Mouse (Mus musculus): ENCODE measurements around the gene Zscan2.
"Not testable (repeated sequence)": the region's sequence is repeated elsewhere in the genome, so short reads cannot be mapped to it uniquely, and the experiment has no call there.

Zscan2 gene

DNA sequence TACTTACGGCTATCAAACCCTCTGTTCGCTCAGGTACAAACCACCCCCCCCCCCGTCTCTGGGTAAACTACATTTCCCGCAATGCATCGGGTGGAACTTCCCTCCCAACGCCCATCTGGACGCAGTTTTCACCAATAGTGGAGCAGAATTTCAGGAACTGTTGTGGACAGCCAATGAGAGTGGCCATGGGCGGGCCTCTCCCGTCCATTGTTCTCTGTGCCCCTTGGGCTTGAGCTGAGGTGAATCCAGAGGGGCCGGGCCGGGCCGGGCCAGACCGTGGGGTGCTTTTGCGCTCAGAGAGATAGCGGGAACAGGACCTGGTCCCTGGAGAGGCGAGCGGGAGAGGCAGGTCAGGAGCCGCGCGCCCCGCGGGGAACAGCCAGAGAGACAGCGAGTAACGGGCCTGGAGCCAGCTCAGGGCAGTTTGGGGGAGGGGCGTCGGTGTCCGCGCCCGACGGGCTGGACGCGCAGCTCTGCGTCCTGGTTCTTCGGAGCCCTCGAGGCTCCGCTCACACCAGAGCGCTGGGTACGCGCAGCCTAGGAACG lies at the start of gene Zscan2:
Zscan2 (plus strand) TSS at position 192 of the 546 bp plus-strand sequence.
- DNase-seq, result peak; percentile 87

GRCm38 (mm10) chr7:80813397-80813796 lies 47.3 kb upstream of the Zscan2 start:
- no peak for DNase-seq

GRCm38 (mm10) chr7:80816641-80817040 lies 44.1 kb upstream of the Zscan2 start:
- DNase-seq, result no peak

DNA sequence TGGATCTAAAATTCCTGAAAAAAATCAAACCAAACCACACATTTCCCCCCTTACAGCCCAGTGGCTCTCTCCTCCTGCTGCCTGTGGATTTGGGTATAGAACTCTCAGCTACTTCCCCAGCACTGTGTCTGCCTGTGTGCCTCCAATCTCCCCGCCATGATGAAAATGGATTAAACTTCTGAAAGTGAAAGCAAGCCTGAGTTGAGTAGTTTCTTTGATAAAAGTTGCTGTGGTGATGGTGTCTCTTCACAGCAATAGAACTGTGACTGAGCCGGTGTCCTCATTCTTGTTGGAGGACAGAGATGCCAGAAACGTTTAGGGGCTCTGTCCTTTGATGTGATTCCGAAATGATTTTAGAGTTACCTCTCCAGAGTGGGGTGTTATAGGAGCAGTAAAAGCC lies 39.9 kb upstream of the Zscan2 start:
- no peak for DNase-seq

GRCm38 (mm10) chr7:80823267-80823666 lies 37.5 kb upstream of the Zscan2 start:
- DNase-seq, result no peak

- no peak for DNase-seq
Measured at GRCm38 (mm10) chr7:80823875-80824682, 36.6 kb upstream of the Zscan2 start.

DNA sequence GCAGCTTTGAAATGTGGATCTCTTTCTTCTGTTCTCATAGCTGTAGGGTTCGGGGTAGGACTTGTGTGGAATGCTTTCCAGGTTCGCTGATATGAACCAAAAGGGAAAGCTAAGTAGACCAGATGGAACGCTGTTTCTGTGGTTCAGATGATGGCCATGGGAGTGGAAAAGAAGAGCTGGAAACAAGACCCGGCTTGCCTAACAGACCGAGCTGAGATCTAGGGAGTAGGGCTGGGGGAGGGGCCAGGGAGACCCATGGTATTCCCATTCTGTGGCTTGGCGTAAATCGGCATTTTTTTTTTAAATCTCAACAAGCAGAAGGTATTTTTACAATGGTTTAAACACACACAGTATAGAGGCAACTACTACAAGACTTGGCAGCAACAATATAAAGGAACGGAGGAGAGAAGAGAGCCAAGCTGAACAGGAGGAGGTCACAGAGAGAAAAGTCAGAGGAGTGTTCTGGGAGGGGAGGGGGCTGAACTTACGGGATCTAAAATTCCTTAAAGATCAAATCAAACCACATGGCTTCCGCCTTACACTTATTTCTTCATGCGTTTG lies 34.8 kb upstream of the Zscan2 start, which contains the start of gene Iqgap1:
Iqgap1 (minus strand) TSS at position 132 of the 561 bp plus-strand sequence.
- no peak for DNase-seq

- DNase-seq, result no peak
Measured at GRCm38 (mm10) chr7:80828146-80828860, 32.4 kb upstream of the Zscan2 start.

DNA sequence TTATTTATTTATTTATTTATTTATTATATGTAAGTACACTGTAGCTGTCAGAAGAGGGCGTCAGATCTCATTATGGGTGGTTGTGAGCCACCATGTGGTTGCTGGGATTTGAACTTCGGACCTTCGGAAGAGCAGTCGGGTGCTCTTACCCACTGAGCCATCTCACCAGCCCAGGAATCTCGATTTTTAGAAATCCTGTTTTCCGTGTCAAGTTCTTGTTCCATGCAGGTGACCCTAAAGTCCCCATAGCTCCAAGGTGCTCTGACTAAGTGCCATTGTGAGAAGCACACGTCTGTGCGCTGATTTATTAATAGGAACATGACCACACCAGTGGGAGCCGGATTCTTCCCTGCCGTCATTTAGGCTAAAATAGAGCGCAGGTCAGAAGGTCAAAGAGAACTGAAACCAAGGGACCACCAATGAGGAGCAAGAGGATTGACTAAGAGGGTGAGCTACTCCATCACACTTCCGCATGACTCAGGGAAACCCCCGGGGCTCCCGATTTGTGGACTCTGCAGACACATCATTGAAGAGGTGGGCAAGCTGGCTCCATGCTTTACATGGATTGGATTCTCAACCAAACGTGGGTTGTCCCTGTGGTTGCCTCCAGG lies 30.4 kb upstream of the Zscan2 start:
- no peak for DNase-seq

GRCm38 (mm10) chr7:80832191-80832590 lies 28.5 kb upstream of the Zscan2 start:
- no peak for DNase-seq

DNA sequence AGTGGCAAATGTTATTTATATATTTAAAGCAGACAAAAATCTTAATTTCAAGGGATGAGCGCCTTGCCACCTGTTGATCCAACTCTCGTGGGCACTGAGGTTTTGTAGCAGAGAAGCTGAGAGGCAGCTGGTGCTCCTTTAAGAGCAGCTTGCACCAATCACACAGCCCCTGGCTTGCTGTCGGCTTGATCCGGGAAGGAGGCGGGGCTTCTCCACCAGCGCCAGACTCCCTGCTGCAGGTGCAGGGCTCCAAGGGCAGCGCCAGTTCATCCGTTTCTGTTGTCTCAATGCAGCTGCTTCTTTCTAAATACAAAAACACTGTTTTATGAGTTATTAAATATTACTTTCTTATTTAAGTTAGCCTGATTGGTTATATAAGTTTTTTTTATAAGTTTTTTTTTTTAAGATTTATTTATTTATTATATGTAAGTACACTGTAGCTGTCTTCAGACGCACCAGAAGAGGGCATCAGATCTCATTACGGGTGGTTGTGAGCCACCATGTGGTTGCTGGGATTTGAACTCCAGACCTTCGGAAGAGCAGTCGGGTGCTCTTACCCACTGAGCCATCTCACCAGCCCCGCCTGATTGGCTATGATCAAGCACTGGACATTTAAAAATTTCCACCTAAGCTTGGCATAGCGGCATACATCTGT lies 27.6 kb upstream of the Zscan2 start:
- not testable (repeated sequence) for DNase-seq

GRCm38 (mm10) chr7:80833651-80834532 lies 26.8 kb upstream of the Zscan2 start:
- DNase-seq, result no peak

DNA sequence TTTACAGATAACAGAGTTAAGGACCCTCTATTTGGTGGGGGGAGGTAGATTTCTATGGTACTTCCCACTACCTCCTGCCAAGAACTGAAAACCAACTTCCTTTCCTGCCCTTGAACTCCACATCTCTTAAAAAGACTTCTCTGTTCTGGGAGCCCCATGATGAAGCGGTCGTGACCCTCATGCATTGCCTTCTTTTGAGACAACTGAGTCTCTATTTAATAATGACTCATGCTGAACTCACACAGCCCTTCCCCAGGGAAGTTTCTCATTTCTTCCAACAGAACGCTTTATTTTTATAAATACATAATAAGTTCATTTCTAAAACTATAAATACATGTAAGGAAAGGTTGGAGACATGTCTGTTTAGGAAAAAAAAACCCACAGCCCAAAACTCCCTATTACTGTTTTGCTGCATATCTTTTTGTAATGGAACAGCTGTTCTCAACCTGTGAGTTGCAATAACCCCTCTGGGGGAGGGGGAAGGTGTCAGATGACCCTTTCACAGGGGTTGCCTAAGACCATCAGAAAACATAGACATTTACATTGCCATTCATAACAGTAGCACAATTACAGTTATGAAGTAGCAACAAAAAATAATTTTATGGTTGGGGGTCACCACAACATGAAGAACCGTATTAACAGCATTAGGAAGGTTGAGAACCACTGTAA lies 24.6 kb upstream of the Zscan2 start:
- DNase-seq, result no peak

DNA sequence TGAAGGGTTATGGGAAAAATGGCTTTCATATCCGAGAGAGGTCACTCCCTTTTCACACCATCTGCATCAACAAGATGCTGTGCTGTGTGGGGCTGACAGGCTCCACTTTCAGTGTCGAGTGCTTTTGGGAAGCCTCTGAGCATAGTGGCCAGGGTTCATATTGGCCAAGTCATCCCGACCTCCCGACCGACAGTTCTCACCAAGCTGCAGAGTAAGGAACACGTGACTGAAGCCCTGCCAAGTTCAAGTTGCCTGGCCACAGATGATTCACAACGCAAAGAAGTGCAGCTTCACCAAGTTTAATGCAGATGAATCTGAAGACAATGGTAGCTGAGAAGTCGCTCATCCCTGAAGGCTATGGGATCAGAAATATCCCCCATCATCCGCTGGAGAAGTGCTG lies 23.0 kb upstream of the Zscan2 start:
- DNase-seq, result no peak

DNA sequence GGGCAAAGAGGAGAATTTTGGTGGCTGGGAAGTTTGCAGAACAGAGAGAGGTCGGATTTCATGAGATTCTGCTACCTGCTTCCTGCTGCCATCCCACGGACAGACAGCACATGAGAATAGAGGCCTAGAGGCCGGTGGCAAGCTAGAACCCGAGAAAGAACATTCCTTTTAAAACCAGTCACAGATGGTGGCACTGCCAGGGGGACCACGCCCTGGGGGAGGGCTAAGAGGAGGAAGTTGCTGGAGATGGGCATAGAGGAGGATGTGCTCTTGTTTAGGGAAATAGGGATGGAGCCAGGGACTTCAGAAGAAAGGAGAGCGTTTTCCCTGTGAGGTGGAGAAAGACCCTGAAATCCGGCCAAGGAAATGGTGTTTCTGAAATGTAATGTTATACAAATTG lies 22.5 kb upstream of the Zscan2 start:
- no peak for DNase-seq

GRCm38 (mm10) chr7:80839755-80840154 lies 21.0 kb upstream of the Zscan2 start:
- DNase-seq, result no peak

GRCm38 (mm10) chr7:80840241-80840640 lies 20.5 kb upstream of the Zscan2 start:
- DNase-seq, result no peak

DNA sequence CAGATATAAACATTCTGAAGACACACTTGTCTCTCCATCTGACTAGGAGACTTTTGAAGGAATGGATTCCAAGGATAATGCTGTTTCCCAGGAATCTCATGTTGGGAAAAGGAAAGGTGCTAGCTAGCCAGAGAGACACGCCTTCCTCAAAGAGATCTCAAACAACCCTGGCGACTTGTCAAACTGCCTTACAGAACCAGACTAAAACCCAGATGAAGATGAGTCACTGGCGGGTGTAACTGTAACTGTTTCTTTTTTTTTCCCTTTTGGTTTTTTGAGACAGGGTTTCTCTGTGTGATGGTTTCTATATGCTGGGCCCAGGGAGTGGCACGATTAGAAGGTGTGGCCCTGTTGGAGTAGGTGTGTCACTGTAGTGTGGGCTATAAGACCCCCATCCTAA lies 19.8 kb upstream of the Zscan2 start:
- DNase-seq, result no peak

DNA sequence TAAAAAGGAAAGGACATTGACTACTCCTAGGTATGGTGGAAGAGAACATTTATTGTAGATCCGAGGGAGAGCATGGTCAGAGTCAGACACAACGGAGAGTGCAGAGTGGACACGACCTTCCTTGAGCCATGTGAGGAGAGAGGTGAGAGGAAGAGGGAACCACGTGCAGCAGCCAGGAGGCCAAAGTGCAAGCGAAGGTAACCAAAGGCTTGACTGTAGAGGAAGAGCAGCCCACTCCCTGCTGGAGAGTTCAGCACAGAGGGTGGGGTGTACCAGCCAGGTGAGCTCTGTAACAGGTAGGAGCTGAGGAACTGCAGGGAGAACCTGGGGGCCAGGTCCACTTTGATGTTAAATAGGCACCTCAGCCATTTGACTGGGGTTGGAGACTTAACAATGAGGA lies 18.6 kb upstream of the Zscan2 start:
- DNase-seq, result no peak

- no peak for DNase-seq
Measured at GRCm38 (mm10) chr7:80843176-80843575, 17.5 kb upstream of the Zscan2 start.
